Mouse (Mus musculus) CH12.LX (cell line): ENCODE measurements around the gene Frk.

Experiments
- MXI1 ChIP-seq: IDR thresholded peaks from 2 replicates; pipeline ENCODE4 v1.6.1; 2011; ENCODE audit warnings: mild to moderate bottlenecking, low read depth, low read length, improper control_type of control experiment
- TCF12 ChIP-seq: IDR thresholded peaks from 2 replicates; pipeline ENCODE4 v1.6.1; 2014; ENCODE audit warnings: low read depth, mild to moderate bottlenecking, inconsistent platforms, low read length, improper control_type of control experiment

GRCm38 (mm10) chr10:34449469-34449868, 33.7 kb upstream of the Frk start:
- TF ChIP-seq MXI1 (no peak), TCF12 (no peak)
